Mouse (Mus musculus) intestine, embryonic 14.5 days (tissue): ENCODE results near the gene Klhl12. TPM values are rescaled to one million over a fixed set of nuclear protein-coding genes. Genes with fewer than 3 reads are reported as not detected.

Experiments used
- ATAC-seq: fragments of 200-750 bp; cut with Nextera tagmentation; replicated peaks from 2 replicates; pipeline ENCODE4 v1.8.0; 2017; ENCODE audit warnings: low read depth, moderate number of reproducible peaks, moderate TSS enrichment, moderate library complexity; ENCODE audit not compliant: low FRiP score, low TSS enrichment
- DNase-seq: peaks from one replicate; pipeline ENCODE4 v3.0.0-alpha.2; 2018; ENCODE audit warnings: low spot score
- H3K27ac ChIP-seq: fragments of 300-500 bp; sonication (generic); 2 replicates; pipeline ENCODE4 v1.5.1; 2014; ENCODE audit warnings: low read depth, mild to moderate bottlenecking, control low read depth
- H3K27me3 ChIP-seq: fragments of 300-500 bp; sonication (generic); replicated peaks from 2 replicates; pipeline ENCODE4 v1.6.1; 2014; ENCODE audit warnings: low read length, control low read depth; ENCODE audit not compliant: control insufficient read depth, insufficient read depth
- H3K36me3 ChIP-seq: fragments of 300-500 bp; sonication (generic); 2 replicates; pipeline ENCODE4 v1.6.1; 2014; ENCODE audit warnings: low read length, control low read depth; ENCODE audit not compliant: control insufficient read depth, insufficient read depth
- H3K4me1 ChIP-seq: fragments of 300-500 bp; sonication (generic); replicated peaks from 2 replicates; pipeline ENCODE4 v1.6.1; 2014; ENCODE audit warnings: low read length, control low read depth, mixed read lengths; ENCODE audit not compliant: control insufficient read depth, insufficient read depth
- H3K4me2 ChIP-seq: fragments of 300-500 bp; sonication (generic); 2 replicates; pipeline ENCODE4 v1.6.1; 2014; ENCODE audit warnings: low read length
- H3K4me3 ChIP-seq: fragments of 300-500 bp; sonication (generic); 2 replicates; pipeline ENCODE4 v1.5.1; 2014; ENCODE audit warnings: low read depth, low read length, control low read depth, mixed read lengths
- H3K9ac ChIP-seq: fragments of 300-500 bp; sonication (generic); 2 replicates; pipeline ENCODE4 v1.6.1; 2014; ENCODE audit warnings: mild to moderate bottlenecking, low read length
- H3K9me3 ChIP-seq: fragments of 300-500 bp; sonication (generic); 2 replicates; pipeline ENCODE4 v1.6.1; 2016; ENCODE audit warnings: low read length, control low read depth; ENCODE audit not compliant: control insufficient read depth
- WGBS: fragments of 180-500 bp; shearing (Covaris S2); extraction: QIAGEN DNeasy Blood & Tissue Kit; methylation state at CpG from one replicate; pipeline ENCODE4 v1.1.7; 2014; 5-methylcytosine and 5-hydroxymethylcytosine counted together
- polyA plus RNA-seq: library from polyadenylated mRNA; unstranded; fragments of >200 nt; fragmentation: Nextera tagmentation; extraction: Ambion mirVana; gene quantifications from 2 replicates; pipeline ENCODE4 v1.2.1, GENCODE M21; 2014

The Klhl12 gene
- polyA plus RNA-seq, 1 experiment from 2014 or later = 18.9 TPM

- H3K4me1 ChIP-seq = peaks cover 49% of the 10 kb centered on the region
- ATAC-seq = no peak
- 91% methylated on average over 2 of the region's 2 CpGs for WGBS
- no peak overlapping the region for H3K4me3 ChIP-seq
- H3K27me3 ChIP-seq = no peaks in the 10 kb centered on the region
- no peak for DNase-seq
- no peak overlapping the region for H3K4me2 ChIP-seq
- no peak overlapping the region for H3K9ac ChIP-seq
- H3K36me3 ChIP-seq = peaks cover 15% of the 10 kb centered on the region
- no peak overlapping the region for H3K27ac ChIP-seq
- H3K9me3 ChIP-seq = no peaks in the 10 kb centered on the region
Observed at GRCm38 (mm10) chr1:134418414-134418975, 36.8 kb upstream of the Klhl12 start.

- H3K36me3 ChIP-seq = peaks cover 22% of the 10 kb centered on the region
- WGBS = 46% methylated on average over 1 of the region's 1 CpGs
- no peak overlapping the region for H3K4me3 ChIP-seq
- no peaks in the 10 kb centered on the region for H3K9me3 ChIP-seq
- H3K4me1 ChIP-seq = peaks cover 47% of the 10 kb centered on the region
- no peak overlapping the region for H3K4me2 ChIP-seq
- no peak overlapping the region for H3K9ac ChIP-seq
- H3K27me3 ChIP-seq = no peaks in the 10 kb centered on the region
- H3K27ac ChIP-seq = no peak overlapping the region
- ATAC-seq (no peak), DNase-seq (no peak)
Observed at GRCm38 (mm10) chr1:134419176-134419575, 36.2 kb upstream of the Klhl12 start.

GRCm38 (mm10) chr1:134419751-134420458, 35.4 kb upstream of the Klhl12 start:
- DNase-seq (no peak), ATAC-seq (no peak)
- H3K4me2 ChIP-seq = no peak overlapping the region
- H3K27ac ChIP-seq = 0 out of 2 replicates have a peak overlapping the region, but pooled peaks have one; percentile 24
- H3K4me3 ChIP-seq = no peak overlapping the region
- no peak overlapping the region for H3K9ac ChIP-seq
- H3K9me3 ChIP-seq = no peaks in the 10 kb centered on the region
- peaks cover 29% of the 10 kb centered on the region for H3K36me3 ChIP-seq
- 40% methylated on average over 5 of the region's 5 CpGs for WGBS
- no peaks in the 10 kb centered on the region for H3K27me3 ChIP-seq
- peaks cover 42% of the 10 kb centered on the region for H3K4me1 ChIP-seq

GRCm38 (mm10) chr1:134423911-134424310, 31.4 kb upstream of the Klhl12 start:
- Histone ChIP-seq H3K4me1 (peaks cover 17% of the 10 kb centered on the region), H3K9ac (no peak overlapping the region), H3K27ac (no peak overlapping the region), H3K36me3 (peaks cover 64% of the 10 kb centered on the region), H3K27me3 (no peaks in the 10 kb centered on the region), H3K4me2 (no peak overlapping the region), H3K4me3 (no peak overlapping the region), H3K9me3 (no peaks in the 10 kb centered on the region)
- ATAC-seq (no peak), DNase-seq (no peak)
- 65% methylated on average over 10 of the region's 10 CpGs for WGBS

GRCm38 (mm10) chr1:134426289-134426688, 29.0 kb upstream of the Klhl12 start:
- Histone ChIP-seq H3K4me2 (no peak overlapping the region), H3K27ac (no peak overlapping the region), H3K27me3 (no peaks in the 10 kb centered on the region), H3K4me3 (no peak overlapping the region), H3K9me3 (no peaks in the 10 kb centered on the region), H3K4me1 (peaks cover under 1% of the 10 kb centered on the region; the same call in 1 of the 2 replicates), H3K36me3 (peaks cover 87% of the 10 kb centered on the region), H3K9ac (no peak overlapping the region)
- DNase-seq = no peak
- ATAC-seq = no peak
- 72% methylated on average over 5 of the region's 5 CpGs for WGBS

- no peak for DNase-seq
- Histone ChIP-seq H3K4me2 (no peak overlapping the region), H3K9ac (no peak overlapping the region), H3K9me3 (no peaks in the 10 kb centered on the region), H3K4me1 (no peaks in the 10 kb centered on the region), H3K27me3 (no peaks in the 10 kb centered on the region), H3K36me3 (peaks cover 57% of the 10 kb centered on the region), H3K4me3 (no peak overlapping the region), H3K27ac (no peak overlapping the region)
- ATAC-seq = no peak
- WGBS = 83% methylated on average over 10 of the region's 10 CpGs
Observed at GRCm38 (mm10) chr1:134433002-134433401, 22.3 kb upstream of the Klhl12 start.

GRCm38 (mm10) chr1:134433473-134433872, 21.9 kb upstream of the Klhl12 start:
- Histone ChIP-seq H3K4me3 (no peak overlapping the region), H3K4me1 (no peaks in the 10 kb centered on the region), H3K9me3 (no peaks in the 10 kb centered on the region), H3K4me2 (no peak overlapping the region), H3K9ac (no peak overlapping the region), H3K27ac (no peak overlapping the region), H3K36me3 (peaks cover 53% of the 10 kb centered on the region), H3K27me3 (no peaks in the 10 kb centered on the region)
- ATAC-seq = no peak
- WGBS = 88% methylated on average over 4 of the region's 4 CpGs
- no peak for DNase-seq

- Histone ChIP-seq H3K27me3 (no peaks in the 10 kb centered on the region), H3K27ac (no peak overlapping the region), H3K9ac (no peak overlapping the region), H3K4me1 (no peaks in the 10 kb centered on the region), H3K4me2 (no peak overlapping the region), H3K36me3 (peaks cover 35% of the 10 kb centered on the region), H3K4me3 (no peak overlapping the region), H3K9me3 (no peaks in the 10 kb centered on the region)
- DNase-seq (no peak), ATAC-seq (no peak)
- WGBS = 35% methylated on average over 4 of the region's 4 CpGs
Observed at GRCm38 (mm10) chr1:134435414-134435813, 19.9 kb upstream of the Klhl12 start.

- no peak overlapping the region for H3K9ac ChIP-seq
- H3K4me3 ChIP-seq = no peak overlapping the region
- ATAC-seq (no peak), DNase-seq (no peak)
- no peak overlapping the region for H3K4me2 ChIP-seq
- H3K9me3 ChIP-seq = no peaks in the 10 kb centered on the region
- no peaks in the 10 kb centered on the region for H3K4me1 ChIP-seq
- no peak overlapping the region for H3K27ac ChIP-seq
- no peaks in the 10 kb centered on the region for H3K36me3 ChIP-seq
- 80% methylated on average over 6 of the region's 6 CpGs for WGBS
- H3K27me3 ChIP-seq = no peaks in the 10 kb centered on the region
Observed at GRCm38 (mm10) chr1:134440437-134440836, 14.9 kb upstream of the Klhl12 start.
